Mouse (Mus musculus): ENCODE results near the gene Slc25a40.

The Slc25a40 gene

DNA sequence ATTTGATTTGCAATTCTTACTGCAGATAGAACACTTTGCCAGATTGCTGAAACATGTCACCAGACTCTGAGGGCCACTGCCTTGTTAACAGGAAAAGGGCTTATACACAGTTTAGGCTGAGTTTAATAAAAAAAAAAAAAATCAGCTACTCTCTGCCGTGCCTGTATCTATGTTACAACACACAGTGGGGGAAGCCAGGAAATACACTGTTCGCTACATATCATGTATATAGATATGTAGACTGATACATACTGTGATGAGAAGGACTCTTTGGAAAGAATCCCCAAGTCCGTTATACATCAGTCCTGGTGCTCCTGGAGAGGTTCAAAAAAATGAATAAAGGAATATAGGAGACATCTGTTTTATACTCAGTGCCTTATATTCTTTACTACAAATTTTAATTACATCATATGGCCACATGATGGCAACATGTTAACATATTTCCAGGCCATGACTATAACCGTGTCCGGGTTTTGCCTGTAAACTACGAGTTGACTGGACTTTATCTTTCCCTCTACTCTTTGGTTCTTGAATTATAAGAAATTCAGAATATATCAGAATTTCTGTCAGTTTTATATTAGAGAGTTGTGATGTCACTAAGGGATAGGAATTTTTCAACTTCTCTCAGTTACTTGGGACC lies 66.9 kb downstream of the Slc25a40 start:
- no peak for DNase-seq (ENCODE audit: low spot score)

DNA sequence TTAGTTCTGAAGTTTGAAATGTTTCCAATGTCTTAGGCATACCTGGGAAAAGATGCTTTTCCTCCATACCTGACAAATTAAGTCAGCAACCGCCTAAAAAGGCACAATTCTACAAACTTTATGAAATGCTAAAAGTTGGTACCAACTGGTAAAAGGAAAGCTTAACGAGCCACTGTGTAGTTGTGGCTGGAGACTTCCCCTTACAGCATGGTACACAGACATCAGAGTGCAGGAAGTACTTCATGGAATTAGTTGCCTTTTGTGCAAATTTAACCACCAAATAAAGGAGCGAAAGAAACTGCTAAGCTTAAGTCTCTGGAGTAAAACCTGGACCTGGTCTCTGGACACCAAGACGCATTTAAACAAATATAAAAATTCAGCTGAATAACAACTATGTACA lies 69.1 kb downstream of the Slc25a40 start:
- DNase-seq (ENCODE audit: low spot score), result no peak
